Mouse (Mus musculus): ENCODE data around the gene Kank2.

GRCm38 (mm10) chr9:21796259-21796658 lies 2.3 kb downstream of the Kank2 start:
- no peak for TF ChIP-seq CTCF (IDR thresholded peaks at IDR 0.05; ENCODE audit: low read depth)
- no peak for TF ChIP-seq EP300 (IDR thresholded peaks at IDR 0.05; ENCODE audit: low read depth)
